Mouse (Mus musculus) E14TG2a.4 (cell line): ENCODE results near the gene Lrrc9.

ENCODE experiments used
- H3K27me3 ChIP-seq: 2 replicates; pipeline ENCODE4 v1.6.1; 2014; ENCODE audit warnings: low read length, control low read depth; ENCODE audit not compliant: insufficient read depth
- H3K36me3 ChIP-seq: 2 replicates; pipeline ENCODE4 v1.6.1; 2014; ENCODE audit warnings: low read length, control low read depth; ENCODE audit not compliant: insufficient read depth
- H3K4me1 ChIP-seq: replicated peaks from 2 replicates; pipeline ENCODE4 v1.6.1; 2014; ENCODE audit warnings: low read depth, low read length, control low read depth
- H3K4me3 ChIP-seq: replicated peaks from 2 replicates; pipeline ENCODE4 v1.5.1; 2014; ENCODE audit warnings: mild to moderate bottlenecking, low read length
- H3K9me3 ChIP-seq: 2 replicates; pipeline ENCODE4 v1.6.1; 2014; ENCODE audit warnings: low read length, control low read depth
- CTCF ChIP-seq: conservative IDR thresholded peaks from 2 replicates; pipeline ENCODE4 v1.5.1; 2014; ENCODE audit warnings: low read length
- NANOG ChIP-seq: IDR thresholded peaks from 2 replicates; pipeline ENCODE4 v1.6.1; 2014; ENCODE audit warnings: borderline replicate concordance, low read length, mixed read lengths
- POU5F1 ChIP-seq: IDR thresholded peaks from 2 replicates; pipeline ENCODE4 v1.6.1; 2014; ENCODE audit warnings: low read length, borderline replicate concordance

Lrrc9 gene

GRCm38 (mm10) chr12:72532303-72532702 is 90.6 kb downstream of the Lrrc9 start:
- TF ChIP-seq NANOG = no peak
- no peak for TF ChIP-seq POU5F1
- no peak for TF ChIP-seq CTCF
- peaks cover 14% of the 10 kb centered on the region for H3K4me1 ChIP-seq
- H3K27me3 ChIP-seq = no peaks in the 10 kb centered on the region
- H3K9me3 ChIP-seq = peaks cover 6% of the 10 kb centered on the region
- no peaks in the 10 kb centered on the region for H3K36me3 ChIP-seq
- no peak overlapping the region for H3K4me3 ChIP-seq

GRCm38 (mm10) chr12:72533986-72534385 is 92.3 kb downstream of the Lrrc9 start:
- Histone ChIP-seq H3K4me1 (peaks cover 13% of the 10 kb centered on the region), H3K4me3 (no peak overlapping the region), H3K36me3 (peaks cover 4% of the 10 kb centered on the region; the same call in 1 of the 2 replicates), H3K9me3 (peaks cover 6% of the 10 kb centered on the region), H3K27me3 (no peaks in the 10 kb centered on the region)
- no peak for TF ChIP-seq CTCF
- TF ChIP-seq POU5F1 = no peak
- TF ChIP-seq NANOG = no peak

GRCm38 (mm10) chr12:72535599-72535998 is 93.9 kb downstream of the Lrrc9 start:
- H3K9me3 ChIP-seq = no peaks in the 10 kb centered on the region
- H3K4me3 ChIP-seq = peak overlapping the region; percentile 87; the same call in 1 of the 2 replicates
- H3K27me3 ChIP-seq = no peaks in the 10 kb centered on the region
- no peak for TF ChIP-seq CTCF
- no peak for TF ChIP-seq NANOG
- TF ChIP-seq POU5F1 = no peak
- H3K36me3 ChIP-seq = peaks cover 13% of the 10 kb centered on the region
- H3K4me1 ChIP-seq = peaks cover 13% of the 10 kb centered on the region

GRCm38 (mm10) chr12:72536021-72536597 is 94.4 kb downstream of the Lrrc9 start, which contains the start of gene Pcnx4:
Gene Pcnx4, plus strand, starts transcription at chr12:72536383.
- TF ChIP-seq POU5F1 (no peak), NANOG (no peak), CTCF (no peak)
- peak within 1 kb of the TSS; percentile 87 for H3K4me3 ChIP-seq

DNA sequence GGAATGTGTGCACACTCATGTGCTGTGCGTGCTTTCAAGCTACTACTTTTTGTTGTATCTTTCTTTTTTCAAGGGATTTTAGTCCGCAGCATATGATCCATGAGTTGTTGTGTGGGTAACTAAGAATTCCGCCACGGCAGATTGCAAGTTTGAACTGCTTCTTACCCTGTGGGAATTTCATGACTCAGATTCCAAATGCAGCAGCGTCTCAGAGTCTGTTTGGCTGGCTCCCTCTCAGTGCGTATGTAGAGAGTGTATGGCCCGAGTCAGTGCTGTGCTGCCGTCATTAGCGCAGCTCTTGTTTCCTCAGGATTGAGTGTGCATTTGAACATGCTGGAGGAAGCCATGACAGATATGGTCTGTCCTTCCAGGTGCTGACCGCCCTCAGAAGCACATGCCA is 96.9 kb downstream of the Lrrc9 start:
- Histone ChIP-seq H3K27me3 (no peaks in the 10 kb centered on the region), H3K4me3 (no peak overlapping the region), H3K36me3 (peaks cover 28% of the 10 kb centered on the region), H3K9me3 (no peaks in the 10 kb centered on the region), H3K4me1 (peaks cover 31% of the 10 kb centered on the region)
- TF ChIP-seq CTCF (no peak), POU5F1 (no peak), NANOG (no peak)

More at GRCm38 (mm10) chr12:72536021-72536597, 94.4 kb downstream of the Lrrc9 start, which contains the start of gene Pcnx4:
- peaks cover 14% of the 10 kb centered on the region for H3K4me1 ChIP-seq
- H3K27me3 ChIP-seq = no peaks in the 10 kb centered on the region
- no peaks in the 10 kb centered on the region for H3K9me3 ChIP-seq
- H3K36me3 ChIP-seq = peaks cover 13% of the 10 kb centered on the region

DNA sequence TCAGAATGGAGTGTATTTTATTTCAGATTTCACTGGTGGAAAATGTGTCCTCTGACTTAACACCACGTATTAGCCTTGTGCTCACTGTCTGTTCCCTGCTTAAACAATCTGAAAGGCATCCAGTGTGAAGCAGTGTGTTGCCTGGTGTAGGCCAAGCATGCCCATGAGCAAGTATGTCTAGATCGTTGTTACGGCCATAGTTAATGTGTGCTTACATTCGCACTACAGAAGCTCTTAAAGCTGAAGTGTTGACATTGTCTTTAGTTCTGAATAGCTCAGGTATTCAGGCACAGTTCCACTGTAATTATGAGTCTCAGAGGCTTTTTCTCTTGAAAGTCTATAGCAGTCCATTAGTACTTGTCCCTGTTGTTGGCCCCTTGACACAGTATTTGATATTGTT is 112.7 kb downstream of the Lrrc9 start:
- no peaks in the 10 kb centered on the region for H3K27me3 ChIP-seq
- H3K4me1 ChIP-seq = no peaks in the 10 kb centered on the region
- no peaks in the 10 kb centered on the region for H3K9me3 ChIP-seq
- no peak overlapping the region for H3K4me3 ChIP-seq
- H3K36me3 ChIP-seq = peaks cover 11% of the 10 kb centered on the region
- TF ChIP-seq NANOG (no peak), CTCF (no peak), POU5F1 (no peak)

DNA sequence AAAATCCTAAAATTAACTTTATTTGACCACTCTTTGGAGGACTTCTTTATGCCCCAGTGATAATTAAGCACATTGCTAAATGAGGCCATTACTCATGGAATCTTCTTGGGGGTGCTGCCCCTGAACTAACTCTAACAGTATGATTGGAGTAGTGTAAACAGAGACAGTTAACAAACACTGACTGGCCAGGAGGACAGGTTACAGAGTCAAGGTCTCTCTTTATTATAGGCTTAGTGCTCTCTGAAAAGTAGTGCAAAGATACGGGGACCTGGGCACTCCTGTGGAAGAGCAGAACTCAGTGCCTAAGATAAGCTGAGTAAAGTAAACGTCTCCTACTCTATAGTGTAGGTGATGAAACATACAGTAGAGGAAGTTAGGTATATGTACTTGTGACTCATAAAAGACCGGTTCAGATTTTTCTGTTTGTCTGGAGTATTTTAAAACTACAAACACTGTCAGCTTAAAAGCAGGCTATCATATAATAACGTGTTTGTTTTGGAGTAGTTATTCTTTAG is 122.7 kb downstream of the Lrrc9 start:
- H3K36me3 ChIP-seq = no peaks in the 10 kb centered on the region
- no peak for TF ChIP-seq CTCF
- TF ChIP-seq NANOG = no peak
- no peak for TF ChIP-seq POU5F1
- H3K4me3 ChIP-seq = no peak overlapping the region

More for the DNA sequence above, 122.7 kb downstream of the Lrrc9 start:
- no peaks in the 10 kb centered on the region for H3K27me3 ChIP-seq
- H3K4me1 ChIP-seq = no peaks in the 10 kb centered on the region
- no peaks in the 10 kb centered on the region for H3K9me3 ChIP-seq
